Mouse (Mus musculus) neural tube, embryonic 10.5 days (tissue): ENCODE measurements around the gene Reln.

Source experiments
- DNase-seq: peaks from one replicate; pipeline ENCODE4 v3.0.0-alpha.2; 2017; ENCODE audit warnings: low spot score; ENCODE audit errors: extremely low spot score

Reln gene

DNA sequence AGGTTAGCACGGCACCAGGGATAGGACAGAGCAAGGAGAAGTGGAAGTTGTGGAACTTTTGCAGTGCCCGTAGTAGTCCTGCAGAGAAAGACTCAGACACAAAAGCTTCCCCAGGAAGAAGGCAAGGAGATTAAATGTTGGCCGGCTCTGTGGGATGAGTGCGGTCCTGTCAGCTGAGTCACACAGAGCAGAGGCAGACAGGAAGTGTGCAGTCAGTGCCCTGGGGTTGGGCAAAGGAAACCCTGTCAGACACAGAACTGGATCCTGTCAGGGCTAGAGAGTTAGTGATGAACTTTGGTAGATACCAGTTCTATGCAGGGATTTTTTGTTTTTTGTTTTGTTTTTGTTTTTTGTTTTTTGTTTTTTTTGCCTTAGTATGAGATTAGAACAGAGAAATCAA is 120.0 kb downstream of the Reln start:
- DNase-seq: no peak

DNA sequence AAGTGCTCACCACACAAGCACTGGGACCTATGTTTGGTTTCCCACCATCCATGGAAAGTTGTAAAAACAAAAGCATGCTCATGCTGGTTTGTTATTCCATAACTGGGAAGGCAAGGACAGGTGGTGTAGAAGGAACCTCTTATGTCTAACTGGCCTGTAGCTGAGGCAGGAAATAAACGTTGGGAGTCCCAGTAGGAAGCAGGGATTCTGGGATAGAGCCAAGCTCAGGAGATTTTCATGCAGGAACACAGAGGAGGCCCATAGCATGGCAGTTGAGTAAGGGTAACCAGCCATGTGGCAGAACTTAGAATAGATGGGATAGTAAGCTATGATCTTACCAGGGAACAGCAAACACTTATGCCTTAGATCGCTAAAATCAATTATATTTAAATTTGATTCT is 120.6 kb downstream of the Reln start:
- no peak for DNase-seq

DNA sequence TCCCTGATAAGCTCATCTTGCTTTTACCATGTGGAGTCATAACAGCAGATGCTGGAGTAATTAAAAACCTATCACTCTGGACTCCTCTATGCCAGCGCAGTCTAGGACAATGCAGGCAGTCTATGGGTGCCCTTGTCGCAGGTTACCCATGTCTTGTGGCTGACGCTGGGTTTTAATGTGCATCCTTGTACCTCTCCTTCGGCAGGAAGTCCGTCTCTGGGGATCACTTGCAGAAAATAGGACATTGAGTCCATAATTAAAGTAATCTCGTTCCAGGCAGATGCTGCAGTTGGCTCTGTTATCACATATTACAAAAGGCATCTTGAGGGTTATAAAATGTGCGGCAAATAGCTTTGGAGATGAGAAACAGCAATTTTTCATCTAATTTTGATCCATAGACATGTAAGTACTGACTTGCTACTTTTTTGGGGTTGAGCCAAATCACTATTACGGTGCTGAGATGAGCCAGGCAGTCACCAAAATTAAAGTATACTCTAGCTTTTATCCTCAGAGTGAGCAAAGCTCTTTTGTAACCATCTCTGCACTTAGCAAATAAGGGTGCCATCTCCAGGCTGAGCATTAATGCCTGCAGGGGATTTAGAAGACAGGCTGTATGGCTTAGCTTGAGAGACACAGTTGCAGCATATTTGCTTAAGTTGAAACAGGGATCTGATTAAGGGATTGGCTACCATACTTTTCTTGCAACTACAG is 136.0 kb downstream of the Reln start:
- DNase-seq: no peak

DNA sequence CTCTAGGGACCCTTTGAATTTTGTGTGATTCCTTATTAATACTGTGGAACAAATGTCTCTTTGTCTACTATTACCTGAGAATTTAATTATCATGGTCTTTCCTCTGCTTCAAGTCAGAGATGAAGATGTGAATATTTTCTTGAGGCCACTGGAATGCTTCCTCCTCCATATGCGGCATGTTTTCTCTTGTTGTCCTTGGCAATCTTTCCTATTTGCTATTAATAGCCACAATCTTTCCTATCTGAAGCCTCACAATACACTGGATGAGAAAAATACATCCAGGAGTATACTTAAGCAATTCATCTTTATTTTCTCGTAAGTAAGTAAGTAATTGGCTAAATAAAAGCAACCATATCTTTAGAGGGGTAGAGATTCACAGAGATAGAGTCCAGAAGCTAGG is 146.6 kb downstream of the Reln start:
- no peak for DNase-seq

DNA sequence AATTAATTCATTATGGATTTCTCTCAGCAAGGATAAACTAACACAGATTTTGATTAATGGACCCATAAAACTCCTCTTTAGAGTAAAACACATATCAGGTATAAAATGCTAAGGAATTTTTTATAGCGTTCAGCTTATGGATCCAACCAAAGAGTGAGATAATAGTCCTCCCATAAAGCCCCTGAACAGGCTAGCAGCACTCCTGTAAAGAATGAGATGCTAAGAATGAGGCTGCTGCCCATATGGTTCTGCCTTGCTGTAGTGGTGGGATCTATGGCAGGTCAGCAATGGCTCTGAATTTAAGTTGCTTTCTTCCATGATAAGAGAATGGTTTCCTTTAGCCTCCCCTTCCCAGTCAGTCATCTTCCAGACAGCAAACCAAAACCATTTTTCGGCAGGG is 147.6 kb downstream of the Reln start:
- no peak for DNase-seq

DNA sequence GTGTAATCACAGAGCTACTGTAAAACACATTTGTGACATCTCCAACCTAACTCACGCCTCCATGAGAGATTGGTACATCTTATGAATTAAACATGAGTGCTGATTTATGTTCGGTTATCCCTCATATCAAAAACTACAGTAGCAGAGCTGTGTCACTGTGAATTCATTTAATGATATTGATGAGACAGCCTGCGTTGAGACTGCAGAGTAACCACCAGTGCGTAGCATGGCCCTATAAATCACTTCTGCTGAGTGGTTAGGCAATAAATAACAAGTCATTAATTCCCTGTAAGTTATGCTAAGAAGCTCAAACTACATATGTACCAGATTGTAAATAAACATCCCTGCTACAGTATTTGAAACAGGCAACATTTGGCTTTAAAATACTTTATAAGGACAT is 148.0 kb downstream of the Reln start:
- no peak for DNase-seq

DNA sequence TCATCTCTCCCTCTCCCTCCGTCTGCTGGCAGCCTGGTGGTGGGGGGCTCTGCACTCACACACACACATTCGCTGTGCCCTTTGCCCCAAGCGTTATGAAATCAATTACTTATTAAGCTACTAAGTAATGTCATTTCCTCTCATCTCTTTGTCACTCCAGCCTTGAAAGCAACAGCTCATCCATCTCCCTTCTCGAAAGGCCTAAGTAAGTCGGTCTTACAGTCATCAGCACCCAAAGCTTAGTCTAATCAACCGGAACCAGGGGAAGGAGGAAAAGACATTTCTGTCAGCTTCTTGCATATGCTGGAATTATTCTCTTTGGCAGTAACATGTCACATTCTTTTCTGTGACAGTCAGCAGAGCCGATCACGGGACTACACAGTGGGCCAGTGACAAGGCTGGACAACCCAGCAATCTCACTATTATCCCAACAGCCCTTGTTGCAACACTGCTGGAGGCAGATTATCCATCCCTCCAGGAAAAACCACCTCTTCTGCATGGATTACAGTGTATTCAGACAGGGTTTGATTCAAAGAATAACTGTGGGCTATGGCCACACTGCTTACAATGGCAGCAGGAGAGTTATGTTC is 149.1 kb downstream of the Reln start:
- DNase-seq: no peak

DNA sequence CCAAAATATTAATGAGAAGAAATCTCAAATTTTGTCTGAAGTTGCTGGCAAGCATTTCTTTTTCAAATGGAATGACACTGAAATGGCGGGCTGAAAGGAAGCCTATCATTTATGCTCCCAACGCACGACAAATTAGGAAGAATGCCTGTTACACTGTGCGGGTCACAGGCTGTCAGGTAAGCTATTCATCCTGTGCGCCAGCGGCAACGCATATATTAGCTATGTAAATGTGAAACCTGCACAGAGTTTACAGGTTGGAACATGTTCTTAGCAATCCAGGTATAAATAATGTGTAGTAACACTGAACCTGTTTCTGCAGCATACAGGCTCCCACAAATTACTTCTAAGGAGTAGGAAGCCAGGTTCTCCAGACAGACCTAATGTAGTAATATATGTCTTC is 152.7 kb downstream of the Reln start:
- DNase-seq: no peak

DNA sequence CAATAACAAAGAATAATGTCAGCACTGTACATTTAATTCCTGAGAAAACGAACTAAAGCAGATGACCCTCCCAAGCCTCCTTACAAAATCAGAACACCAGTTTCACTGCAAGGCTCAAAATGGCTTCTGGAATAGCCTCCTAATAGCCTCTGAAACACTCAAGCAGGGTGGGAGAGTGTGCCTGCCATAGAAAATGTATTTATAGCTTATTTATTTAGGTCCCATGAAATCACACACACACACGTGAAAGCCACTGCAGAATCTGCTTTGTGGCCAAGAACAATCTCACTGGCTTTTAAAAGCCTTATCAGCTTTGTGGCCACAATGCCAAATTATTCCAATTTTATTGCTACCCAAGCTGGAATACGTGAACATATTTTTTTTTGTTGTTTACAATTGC is 154.2 kb downstream of the Reln start:
- no peak for DNase-seq

DNA sequence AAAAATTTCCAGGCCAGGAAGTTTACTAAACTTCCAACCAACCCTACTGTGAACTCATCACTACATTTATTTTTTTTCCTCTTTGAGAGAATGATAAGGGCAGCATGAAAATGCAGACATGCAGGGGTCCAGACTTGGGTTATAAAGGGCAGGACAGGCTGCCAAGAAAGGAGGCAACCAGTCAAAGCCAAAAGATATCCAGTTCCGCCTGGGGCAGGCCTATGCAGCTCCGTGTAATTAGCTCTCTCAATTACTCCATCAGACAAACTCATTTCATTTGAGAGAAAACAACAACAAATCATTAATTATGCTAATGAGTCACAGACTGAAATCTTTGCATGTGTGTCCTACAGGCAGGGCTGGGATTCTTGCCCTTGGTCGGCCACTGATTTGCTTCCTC is 156.9 kb downstream of the Reln start:
- no peak for DNase-seq

DNA sequence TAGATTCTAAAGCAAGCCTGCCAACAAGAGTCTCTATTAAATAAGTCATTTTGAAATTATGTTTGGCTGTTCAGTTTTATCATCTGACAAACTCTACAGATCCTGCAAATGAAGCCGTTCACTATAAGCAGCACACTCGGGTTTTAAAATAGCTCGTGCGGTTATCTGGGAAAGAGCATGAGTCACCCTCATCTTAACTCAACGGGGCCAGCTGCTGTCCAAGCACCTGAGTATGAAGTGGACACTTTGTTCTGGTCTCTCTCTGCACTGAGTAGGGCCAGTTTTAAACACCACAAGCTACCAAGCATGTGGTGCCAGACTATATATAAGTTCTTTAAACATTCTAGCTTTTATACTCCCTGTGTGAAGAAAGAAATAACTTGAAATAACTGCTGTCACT is 168.0 kb downstream of the Reln start:
- DNase-seq: no peak

DNA sequence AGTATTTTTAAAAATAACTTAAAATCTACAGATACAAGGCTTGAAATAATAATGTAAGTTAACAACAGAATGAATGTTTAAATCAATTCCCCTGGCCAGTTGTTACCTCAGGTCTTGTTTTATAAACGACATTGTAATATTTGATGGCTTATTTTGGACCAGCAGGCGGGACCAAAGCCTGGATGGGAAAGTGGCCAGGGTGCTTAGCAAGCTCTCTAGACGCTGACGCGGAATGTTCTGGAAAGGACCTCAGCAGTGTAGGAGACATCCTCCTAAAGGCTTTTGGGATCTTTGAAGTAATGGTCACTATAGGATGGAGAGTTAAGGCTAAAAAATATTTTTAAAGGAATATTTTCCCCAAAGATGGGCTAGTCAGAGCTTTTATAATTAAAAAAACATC is 173.2 kb downstream of the Reln start:
- DNase-seq: no peak

DNA sequence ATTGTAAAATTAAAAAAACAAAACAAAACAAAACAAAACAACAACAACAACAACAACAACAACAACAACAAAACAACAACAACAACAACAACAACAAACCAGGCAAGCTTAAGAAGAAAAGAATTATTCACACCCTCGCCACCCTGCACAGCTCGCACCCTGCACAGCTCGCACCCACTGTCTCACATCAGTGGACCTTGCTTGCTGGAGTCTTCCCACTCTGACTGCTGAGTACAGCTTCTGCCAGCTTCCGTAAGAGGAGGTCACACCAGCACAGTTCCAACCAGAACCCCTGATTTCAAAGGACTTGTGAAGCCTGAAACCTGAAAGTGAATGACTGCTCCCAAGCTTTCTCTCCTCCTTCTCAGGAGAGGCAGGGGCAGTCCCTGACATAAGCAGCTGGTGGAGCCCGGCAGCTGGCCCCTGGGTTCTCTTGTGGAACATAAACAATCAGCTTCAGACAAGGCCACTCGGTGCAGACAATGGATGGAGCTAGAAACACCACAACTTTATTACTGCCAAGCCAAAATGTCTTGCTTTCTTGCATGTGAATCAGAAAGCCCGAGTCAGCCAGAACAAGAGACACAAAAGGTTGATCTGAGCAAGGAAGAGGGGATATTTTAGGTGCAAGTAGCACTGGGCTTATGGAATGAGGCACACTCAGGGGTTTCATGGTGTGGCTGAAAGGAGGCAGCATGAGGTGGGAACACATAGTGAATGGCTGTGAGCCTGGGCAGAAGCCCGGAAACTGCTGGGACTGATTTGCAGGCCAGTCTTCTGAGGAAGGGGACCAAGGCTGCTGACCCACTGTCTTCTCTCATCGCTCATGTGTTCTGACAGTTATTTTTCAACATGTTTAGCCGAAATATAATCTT is 180.2 kb downstream of the Reln start:
- peak; percentile 46 for DNase-seq

DNA sequence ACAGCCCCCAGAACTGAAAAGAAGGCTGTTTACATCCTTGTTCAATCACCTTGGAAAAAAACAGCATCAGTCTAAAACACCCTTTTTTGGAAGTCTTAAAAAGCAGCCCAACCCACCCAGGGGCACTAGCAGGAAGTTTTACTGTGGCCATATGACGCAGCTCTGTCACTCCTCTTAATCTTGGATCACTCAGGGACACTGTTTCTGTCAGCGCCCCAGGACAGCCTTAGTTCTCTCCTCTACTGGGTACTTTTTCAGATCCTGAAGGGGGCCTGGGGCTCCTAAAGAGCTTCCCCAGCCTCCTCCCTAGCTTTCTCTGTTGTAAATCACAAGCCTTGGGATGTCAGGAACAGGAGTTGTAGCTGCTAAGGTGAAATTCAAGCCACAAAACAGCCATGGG is 183.6 kb downstream of the Reln start:
- DNase-seq: no peak

DNA sequence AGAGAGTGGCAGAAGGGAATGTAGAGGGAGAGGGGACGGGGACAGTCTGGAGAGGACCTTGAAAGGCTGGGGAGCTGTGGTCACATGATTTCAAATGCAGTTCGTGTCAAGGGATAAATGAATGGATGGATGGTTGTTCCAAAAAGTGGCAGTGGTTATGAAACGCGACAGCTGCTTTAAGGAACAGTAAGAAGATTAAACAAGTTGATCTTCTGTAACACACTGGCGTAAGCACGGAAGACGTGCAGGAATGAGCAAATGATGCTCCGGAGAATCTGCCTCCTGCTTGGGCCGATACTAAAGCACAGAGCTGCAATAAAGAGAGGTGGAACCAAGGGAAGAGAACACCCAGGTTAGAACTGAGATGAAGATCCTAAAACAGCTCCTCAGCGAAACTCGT is 185.7 kb downstream of the Reln start:
- DNase-seq: no peak

DNA sequence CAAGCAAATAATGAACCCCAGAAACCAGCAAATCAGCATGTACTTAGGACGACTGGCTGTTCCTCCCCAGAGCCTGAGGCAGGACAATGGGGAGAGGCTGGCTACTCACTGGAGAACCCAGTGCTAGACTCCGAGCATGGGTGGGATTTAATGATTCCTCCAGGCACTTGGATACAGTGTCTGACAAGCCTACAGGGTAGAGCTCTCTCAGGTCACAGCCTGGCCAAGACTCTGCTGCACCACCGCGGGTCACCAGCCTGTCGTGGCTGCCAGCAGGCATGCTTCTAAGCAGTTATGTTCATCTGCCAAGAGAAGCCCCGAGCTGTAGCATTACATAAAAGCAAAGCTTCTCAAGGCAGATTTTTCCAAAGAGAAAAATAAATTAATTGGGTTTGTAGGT is 190.9 kb downstream of the Reln start:
- no peak for DNase-seq

DNA sequence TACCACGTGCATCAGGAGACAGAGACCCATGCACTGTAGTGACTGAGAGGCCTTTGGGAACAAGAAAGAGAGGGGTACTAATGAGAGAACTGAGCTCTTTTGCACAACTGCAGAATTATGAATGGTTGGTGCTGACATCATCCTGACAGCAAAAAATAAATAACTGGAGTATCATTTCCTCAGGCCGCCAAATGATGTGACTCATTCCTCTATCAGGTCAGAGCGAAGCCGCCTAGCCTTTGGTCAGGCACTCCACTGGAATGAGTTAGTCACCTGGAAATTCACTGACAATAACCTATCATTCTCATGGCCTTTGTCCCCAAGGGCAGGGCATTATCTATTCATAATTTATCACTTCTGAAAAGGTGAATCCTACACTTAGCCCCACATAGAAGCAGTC is 202.7 kb downstream of the Reln start:
- no peak for DNase-seq

DNA sequence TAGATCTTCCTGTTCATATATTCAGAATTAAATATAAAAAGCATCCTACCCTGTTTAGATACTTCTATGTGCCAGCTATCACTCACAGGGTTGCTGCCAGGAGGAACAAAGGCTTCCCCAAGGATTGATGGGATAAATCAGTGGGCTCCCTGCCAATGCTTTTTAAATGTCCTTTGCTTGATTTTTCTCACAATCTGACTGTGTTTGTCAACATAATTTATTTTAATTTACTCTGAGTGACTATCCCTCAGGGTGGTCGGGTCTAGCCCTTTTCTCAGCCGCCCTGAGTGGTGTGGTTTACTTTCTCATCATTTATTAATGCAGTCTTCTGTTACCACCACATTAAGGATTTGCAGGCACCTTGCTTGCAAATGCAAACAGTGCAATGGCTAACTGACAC is 205.5 kb downstream of the Reln start:
- no peak for DNase-seq

DNA sequence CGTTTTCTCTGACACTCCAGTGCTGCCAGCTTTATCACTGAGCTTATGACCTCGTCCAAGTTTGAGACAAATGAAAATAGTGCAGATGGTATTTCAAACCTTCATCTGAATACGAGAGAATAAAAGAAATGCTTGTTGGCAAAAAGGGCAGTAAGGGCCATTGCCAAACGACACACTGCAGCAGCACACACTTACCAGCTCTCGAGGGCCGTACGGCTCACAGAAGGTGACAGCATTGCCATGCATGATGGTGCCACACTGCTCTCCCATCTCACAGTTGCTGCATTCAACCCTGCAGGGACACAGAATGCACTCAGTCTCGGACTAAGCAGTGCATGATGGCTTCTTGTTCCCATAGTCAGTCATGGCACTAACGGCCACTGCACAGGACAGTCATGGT is 210.1 kb downstream of the Reln start:
- no peak for DNase-seq

DNA sequence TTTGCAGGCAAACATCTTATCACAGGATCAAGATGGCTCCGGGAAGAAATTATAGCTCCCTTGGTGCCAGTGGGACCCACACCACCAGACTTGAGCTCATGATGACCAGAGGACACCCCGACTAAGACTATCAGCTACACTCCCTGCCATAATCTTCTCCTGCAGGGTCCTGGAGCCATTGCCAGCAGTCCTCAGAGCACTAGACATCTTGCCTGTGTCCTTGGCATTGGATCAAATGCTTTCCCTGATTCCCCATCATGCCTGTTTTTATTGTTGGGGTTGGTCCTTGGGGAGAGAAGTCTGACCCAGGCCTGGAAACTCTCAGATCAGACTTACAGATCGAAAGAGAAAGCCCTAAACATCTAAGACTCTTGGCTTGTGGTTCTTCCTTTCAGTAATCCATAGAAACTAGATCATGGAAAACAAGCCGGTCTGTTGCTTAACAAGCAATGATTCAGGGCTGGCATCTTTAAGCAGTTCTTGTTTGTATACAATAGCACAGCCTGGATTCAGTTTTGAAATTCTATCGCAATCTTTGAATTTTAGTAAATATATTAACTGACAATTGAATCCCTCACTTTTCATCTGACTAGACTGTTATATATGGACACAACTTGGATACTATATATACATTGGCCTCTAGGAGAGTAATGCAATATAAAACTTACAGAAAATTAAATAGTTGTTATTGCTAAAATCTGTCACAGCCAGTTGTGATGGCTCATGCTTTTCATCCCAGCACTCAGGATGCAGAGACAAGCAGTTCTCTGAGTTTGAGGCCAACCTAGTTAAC is 212.6 kb downstream of the Reln start:
- DNase-seq: no peak

DNA sequence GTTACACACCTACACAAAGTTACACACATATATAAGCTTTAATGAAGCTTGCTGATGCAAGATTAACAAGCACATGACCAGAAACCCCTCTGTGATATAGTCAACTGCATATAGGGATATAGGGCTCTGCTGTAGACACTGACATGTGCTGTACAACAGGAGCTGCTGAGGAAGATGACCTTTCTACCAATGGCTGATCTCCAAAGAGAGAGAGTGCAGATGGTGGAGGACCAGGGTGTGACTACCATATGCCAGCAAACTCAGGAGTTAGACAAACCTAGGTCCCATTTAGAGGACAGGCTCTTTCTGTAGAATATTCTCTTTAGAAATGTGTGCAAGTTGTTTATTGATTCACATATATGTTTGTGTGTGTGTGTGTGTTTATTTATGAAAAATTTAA is 216.9 kb downstream of the Reln start:
- no peak for DNase-seq

DNA sequence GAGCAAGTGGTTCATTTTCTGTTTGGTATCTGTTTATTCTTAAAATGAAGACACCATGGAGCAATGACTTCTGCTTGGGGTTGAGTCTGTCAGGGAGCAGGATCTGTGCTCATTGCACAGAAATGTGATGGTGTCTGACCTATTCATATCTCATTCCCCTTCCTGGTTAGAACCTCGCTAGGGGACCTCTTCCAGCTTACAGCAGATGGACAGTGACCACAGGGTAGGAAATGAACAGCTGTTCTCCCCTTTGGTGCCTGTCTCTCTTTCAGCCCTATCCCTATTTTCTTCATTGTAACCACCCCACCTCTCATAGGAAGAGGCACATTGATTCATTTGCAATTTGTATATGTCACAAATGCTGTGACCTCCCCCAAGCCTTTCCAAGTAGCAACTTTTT is 225.2 kb downstream of the Reln start:
- DNase-seq: no peak
